Mouse (Mus musculus) G1E (cell line): ENCODE data around the gene Cdipt.

ENCODE experiments used
- CTCF ChIP-seq: IDR thresholded peaks from 2 replicates; pipeline ENCODE4 v1.5.1; 2012; ENCODE audit warnings: low read depth, low read length, inconsistent platforms, mixed read lengths
- GATA1 ChIP-seq: IDR thresholded peaks from 2 replicates; pipeline ENCODE4 v1.6.1; 2012; ENCODE audit warnings: borderline replicate concordance, low read length, inconsistent platforms, mixed read lengths
- GATA2 ChIP-seq: IDR thresholded peaks from 2 replicates; pipeline ENCODE4 v1.6.1; 2012; ENCODE audit warnings: low read depth, low read length, inconsistent platforms, borderline replicate concordance
- TAL1 ChIP-seq: conservative IDR thresholded peaks from 2 replicates; pipeline ENCODE4 v1.6.1; 2012; ENCODE audit warnings: low read depth, low read length, inconsistent platforms, mixed read lengths

DNA sequence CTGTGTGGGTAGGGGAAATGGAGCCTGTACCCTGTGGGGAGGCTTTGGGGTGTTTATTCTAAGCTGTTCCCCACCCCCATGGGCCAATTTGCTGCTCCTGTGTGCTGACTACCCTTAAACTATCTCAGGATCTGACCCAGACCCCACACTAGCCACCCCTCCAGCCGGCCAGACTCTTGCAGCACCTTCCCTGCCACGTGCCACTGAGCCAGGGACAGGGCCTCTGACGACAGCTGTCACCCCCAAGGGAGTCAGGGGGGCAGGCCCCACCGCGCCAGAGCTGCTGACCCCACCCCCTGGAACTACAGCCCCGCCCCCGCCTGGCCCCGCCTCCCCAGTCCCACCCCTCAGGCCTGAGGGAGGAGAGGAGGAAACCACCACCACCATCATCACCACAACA is 23.1 kb upstream of the Cdipt start:
- TF ChIP-seq CTCF (no peak), GATA1 (no peak), GATA2 (no peak), TAL1 (no peak)
